Mouse (Mus musculus): ENCODE measurements at regions not wholly inside any gene's neighbourhood (a gene's known extent, or its start where the extent isn't known, plus 50 kb on each side); places are given as distances from the start of the nearest gene placed in this dataset.

- Histone ChIP-seq H3K4me3 (ENCODE audit: low read depth, low read length) (no peak overlapping the region), H3K36me3 (ENCODE audit: control insufficient read depth, insufficient read depth, low read length) (no peaks in the 10 kb centered on the region), H3K4me2 (no peak overlapping the region), H3K4me1 (ENCODE audit: control insufficient read depth, insufficient read depth, low read length) (no peaks in the 10 kb centered on the region), H3K9ac (ENCODE audit: low read depth, low read length) (no peak overlapping the region), H3K9me3 (replicated peaks; ENCODE audit: control insufficient read depth, low read length) (no peaks in the 10 kb centered on the region), H3K27me3 (ENCODE audit: control insufficient read depth, insufficient read depth, low read length) (no peaks in the 10 kb centered on the region), H3K27ac (ENCODE audit: low read depth, low read length) (no peak overlapping the region)
- ATAC-seq (replicated peaks; ENCODE audit: insufficient number of reproducible peaks, low FRiP score, low TSS enrichment), result no peak
- WGBS (ENCODE audit: insufficient replicate concordance), result 86% methylated on average over 3 of the region's 3 CpGs
Observed at GRCm38 (mm10) chr2:8452566-8453243, 943.3 kb upstream of the Celf2 start.

- H3K27ac ChIP-seq (ENCODE audit: low read depth, low read length), result no peak overlapping the region
- H3K4me2 ChIP-seq, result no peak overlapping the region
- H3K9me3 ChIP-seq (replicated peaks; ENCODE audit: control insufficient read depth, low read length), result no peaks in the 10 kb centered on the region
- no peaks in the 10 kb centered on the region for H3K27me3 ChIP-seq (ENCODE audit: control insufficient read depth, insufficient read depth, low read length)
- no peak overlapping the region for H3K4me3 ChIP-seq (ENCODE audit: low read depth, low read length)
- no peak for ATAC-seq (replicated peaks; ENCODE audit: insufficient number of reproducible peaks, low FRiP score, low TSS enrichment)
- H3K9ac ChIP-seq (ENCODE audit: low read depth, low read length), result no peak overlapping the region
- no peaks in the 10 kb centered on the region for H3K36me3 ChIP-seq (ENCODE audit: control insufficient read depth, insufficient read depth, low read length)
- 69% methylated on average over 1 of the region's 1 CpGs for WGBS (ENCODE audit: insufficient replicate concordance)
- no peaks in the 10 kb centered on the region for H3K4me1 ChIP-seq (ENCODE audit: control insufficient read depth, insufficient read depth, low read length)
Observed at GRCm38 (mm10) chr2:8441230-8441629, 931.9 kb upstream of the Celf2 start.

GRCm38 (mm10) chr2:8429652-8430343 is 920.4 kb upstream of the Celf2 start:
- Histone ChIP-seq H3K27ac (ENCODE audit: low read depth, low read length) (peak overlapping the region; percentile 35; the same call in 1 of the 2 replicates), H3K36me3 (ENCODE audit: control insufficient read depth, insufficient read depth, low read length) (no peaks in the 10 kb centered on the region), H3K4me1 (ENCODE audit: control insufficient read depth, insufficient read depth, low read length) (no peaks in the 10 kb centered on the region), H3K9ac (ENCODE audit: low read depth, low read length) (no peak overlapping the region), H3K27me3 (ENCODE audit: control insufficient read depth, insufficient read depth, low read length) (no peaks in the 10 kb centered on the region), H3K4me2 (no peak overlapping the region), H3K4me3 (ENCODE audit: low read depth, low read length) (no peak overlapping the region), H3K9me3 (replicated peaks; ENCODE audit: control insufficient read depth, low read length) (no peaks in the 10 kb centered on the region)
- peak; percentile 89 for ATAC-seq (replicated peaks; ENCODE audit: insufficient number of reproducible peaks, low FRiP score, low TSS enrichment)
- 44% methylated on average over 5 of the region's 5 CpGs for WGBS (ENCODE audit: insufficient replicate concordance)

DNA sequence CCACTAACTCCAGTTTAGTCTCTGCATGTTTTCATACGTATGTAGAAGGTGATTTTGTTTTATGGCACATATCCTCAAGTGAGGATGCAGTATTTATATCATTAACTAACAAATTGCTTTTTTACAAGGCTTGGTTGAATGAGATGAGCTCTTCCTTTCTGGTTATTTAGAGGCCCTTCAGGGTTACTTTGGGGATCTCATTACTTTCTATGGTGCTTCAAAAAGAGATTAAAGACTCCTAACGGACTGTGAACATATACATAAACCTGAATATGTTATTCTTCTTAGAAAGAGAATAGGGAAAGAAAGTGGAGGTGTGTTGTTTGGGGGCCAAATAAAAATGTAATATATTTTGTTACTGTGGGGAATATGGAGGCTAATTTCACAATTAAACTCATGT is 918.8 kb upstream of the Celf2 start:
- Histone ChIP-seq H3K27me3 (ENCODE audit: control insufficient read depth, insufficient read depth, low read length) (no peaks in the 10 kb centered on the region), H3K9me3 (replicated peaks; ENCODE audit: control insufficient read depth, low read length) (no peaks in the 10 kb centered on the region), H3K4me1 (ENCODE audit: control insufficient read depth, insufficient read depth, low read length) (no peaks in the 10 kb centered on the region), H3K36me3 (ENCODE audit: control insufficient read depth, insufficient read depth, low read length) (no peaks in the 10 kb centered on the region), H3K4me3 (ENCODE audit: low read depth, low read length) (no peak overlapping the region), H3K27ac (ENCODE audit: low read depth, low read length) (no peak overlapping the region), H3K4me2 (no peak overlapping the region), H3K9ac (ENCODE audit: low read depth, low read length) (no peak overlapping the region)
- 71% methylated on average over 2 of the region's 2 CpGs for WGBS (ENCODE audit: insufficient replicate concordance)
- ATAC-seq (replicated peaks; ENCODE audit: insufficient number of reproducible peaks, low FRiP score, low TSS enrichment), result no peak

DNA sequence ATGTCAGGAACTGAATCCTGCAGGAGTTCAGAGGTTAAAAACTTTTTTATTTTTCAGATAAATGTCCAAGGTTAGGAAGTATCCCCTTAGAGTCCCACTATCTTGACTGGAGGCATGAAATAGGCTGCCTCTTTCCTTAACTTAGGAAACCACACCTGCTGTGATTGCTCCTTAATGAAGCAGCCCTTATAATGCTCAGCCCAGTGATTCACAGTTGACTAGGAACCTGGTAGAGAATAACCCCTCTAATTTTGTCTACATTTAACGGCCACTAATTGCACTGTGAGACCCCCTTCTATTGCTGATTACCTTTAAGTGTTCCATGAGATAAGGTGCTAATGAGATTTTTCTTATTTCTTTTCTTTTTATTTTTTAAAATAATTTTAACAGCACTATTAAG is 918.4 kb upstream of the Celf2 start:
- no peak overlapping the region for H3K4me3 ChIP-seq (ENCODE audit: low read depth, low read length)
- no peak overlapping the region for H3K27ac ChIP-seq (ENCODE audit: low read depth, low read length)
- H3K9me3 ChIP-seq (replicated peaks; ENCODE audit: control insufficient read depth, low read length), result no peaks in the 10 kb centered on the region
- no peaks in the 10 kb centered on the region for H3K27me3 ChIP-seq (ENCODE audit: control insufficient read depth, insufficient read depth, low read length)
- H3K4me1 ChIP-seq (ENCODE audit: control insufficient read depth, insufficient read depth, low read length), result no peaks in the 10 kb centered on the region
- H3K4me2 ChIP-seq, result no peak overlapping the region
- H3K9ac ChIP-seq (ENCODE audit: low read depth, low read length), result no peak overlapping the region
- no peak for ATAC-seq (replicated peaks; ENCODE audit: insufficient number of reproducible peaks, low FRiP score, low TSS enrichment)
- WGBS (ENCODE audit: insufficient replicate concordance), result 59% methylated on average over 1 of the region's 1 CpGs
- no peaks in the 10 kb centered on the region for H3K36me3 ChIP-seq (ENCODE audit: control insufficient read depth, insufficient read depth, low read length)

DNA sequence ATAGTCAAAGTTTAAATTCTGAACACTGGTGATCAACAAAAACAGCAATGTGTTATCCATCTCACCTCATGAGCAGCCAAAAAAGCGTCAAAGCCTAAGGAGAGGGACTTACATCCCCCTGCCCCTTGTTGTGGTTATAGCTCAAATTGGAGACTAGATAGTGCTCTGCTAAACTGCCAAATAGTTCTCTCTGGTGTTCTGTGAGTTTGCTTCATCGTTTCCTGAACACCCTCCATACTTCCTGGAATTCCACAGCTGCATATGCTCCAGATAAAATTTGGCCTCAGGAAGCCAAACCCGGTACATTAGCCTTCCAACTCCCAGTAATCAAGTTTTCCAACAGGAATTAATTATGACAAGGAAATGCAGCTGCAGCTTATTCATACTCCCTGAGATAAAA is 906.6 kb upstream of the Celf2 start:
- Histone ChIP-seq H3K36me3 (ENCODE audit: control insufficient read depth, insufficient read depth, low read length) (no peaks in the 10 kb centered on the region), H3K9ac (ENCODE audit: low read depth, low read length) (no peak overlapping the region), H3K4me2 (no peak overlapping the region), H3K9me3 (replicated peaks; ENCODE audit: control insufficient read depth, low read length) (no peaks in the 10 kb centered on the region), H3K27me3 (ENCODE audit: control insufficient read depth, insufficient read depth, low read length) (no peaks in the 10 kb centered on the region), H3K4me1 (ENCODE audit: control insufficient read depth, insufficient read depth, low read length) (no peaks in the 10 kb centered on the region), H3K27ac (ENCODE audit: low read depth, low read length) (no peak overlapping the region), H3K4me3 (ENCODE audit: low read depth, low read length) (no peak overlapping the region)
- no peak; the same call in 1 of the 2 replicates for ATAC-seq (replicated peaks; ENCODE audit: insufficient number of reproducible peaks, low FRiP score, low TSS enrichment)
- WGBS (ENCODE audit: insufficient replicate concordance), result 46% methylated on average over 3 of the region's 3 CpGs

- H3K27ac ChIP-seq (ENCODE audit: low read depth, low read length), result no peak overlapping the region
- H3K9ac ChIP-seq (ENCODE audit: low read depth, low read length), result no peak overlapping the region
- ATAC-seq (replicated peaks; ENCODE audit: insufficient number of reproducible peaks, low FRiP score, low TSS enrichment), result no peak
- no peaks in the 10 kb centered on the region for H3K4me1 ChIP-seq (ENCODE audit: control insufficient read depth, insufficient read depth, low read length)
- no peak overlapping the region for H3K4me2 ChIP-seq
- H3K9me3 ChIP-seq (replicated peaks; ENCODE audit: control insufficient read depth, low read length), result no peaks in the 10 kb centered on the region
- 53% methylated on average over 4 of the region's 4 CpGs for WGBS (ENCODE audit: insufficient replicate concordance)
- no peak overlapping the region for H3K4me3 ChIP-seq (ENCODE audit: low read depth, low read length)
- H3K27me3 ChIP-seq (ENCODE audit: control insufficient read depth, insufficient read depth, low read length), result no peaks in the 10 kb centered on the region
- H3K36me3 ChIP-seq (ENCODE audit: control insufficient read depth, insufficient read depth, low read length), result no peaks in the 10 kb centered on the region
Observed at GRCm38 (mm10) chr2:8394128-8394527, 884.8 kb upstream of the Celf2 start.

- no peak overlapping the region for H3K4me2 ChIP-seq
- H3K27me3 ChIP-seq (ENCODE audit: control insufficient read depth, insufficient read depth, low read length), result no peaks in the 10 kb centered on the region
- no peak for ATAC-seq (replicated peaks; ENCODE audit: insufficient number of reproducible peaks, low FRiP score, low TSS enrichment)
- WGBS (ENCODE audit: insufficient replicate concordance), result 55% methylated on average over 2 of the region's 2 CpGs
- H3K9me3 ChIP-seq (replicated peaks; ENCODE audit: control insufficient read depth, low read length), result no peaks in the 10 kb centered on the region
- no peak overlapping the region for H3K4me3 ChIP-seq (ENCODE audit: low read depth, low read length)
- no peaks in the 10 kb centered on the region for H3K36me3 ChIP-seq (ENCODE audit: control insufficient read depth, insufficient read depth, low read length)
- no peak overlapping the region for H3K27ac ChIP-seq (ENCODE audit: low read depth, low read length)
- no peaks in the 10 kb centered on the region for H3K4me1 ChIP-seq (ENCODE audit: control insufficient read depth, insufficient read depth, low read length)
- no peak overlapping the region for H3K9ac ChIP-seq (ENCODE audit: low read depth, low read length)
Observed at GRCm38 (mm10) chr2:8389530-8389929, 880.2 kb upstream of the Celf2 start.

GRCm38 (mm10) chr2:8380246-8380645 is 870.9 kb upstream of the Celf2 start:
- Histone ChIP-seq H3K4me1 (ENCODE audit: control insufficient read depth, insufficient read depth, low read length) (no peaks in the 10 kb centered on the region), H3K4me2 (no peak overlapping the region), H3K27me3 (ENCODE audit: control insufficient read depth, insufficient read depth, low read length) (no peaks in the 10 kb centered on the region), H3K9me3 (replicated peaks; ENCODE audit: control insufficient read depth, low read length) (no peaks in the 10 kb centered on the region), H3K4me3 (ENCODE audit: low read depth, low read length) (no peak overlapping the region), H3K36me3 (ENCODE audit: control insufficient read depth, insufficient read depth, low read length) (no peaks in the 10 kb centered on the region), H3K27ac (ENCODE audit: low read depth, low read length) (no peak overlapping the region), H3K9ac (ENCODE audit: low read depth, low read length) (no peak overlapping the region)
- WGBS (ENCODE audit: insufficient replicate concordance), result 54% methylated on average over 1 of the region's 1 CpGs
- no peak for ATAC-seq (replicated peaks; ENCODE audit: insufficient number of reproducible peaks, low FRiP score, low TSS enrichment)

All from heart, embryonic 11.5 days (tissue).